Mouse (Mus musculus): ENCODE measurements at regions not wholly inside any gene's neighbourhood (a gene's known extent, or its start where the extent isn't known, plus 50 kb on each side); places are given as distances from the start of the nearest gene placed in this dataset.

DNA sequence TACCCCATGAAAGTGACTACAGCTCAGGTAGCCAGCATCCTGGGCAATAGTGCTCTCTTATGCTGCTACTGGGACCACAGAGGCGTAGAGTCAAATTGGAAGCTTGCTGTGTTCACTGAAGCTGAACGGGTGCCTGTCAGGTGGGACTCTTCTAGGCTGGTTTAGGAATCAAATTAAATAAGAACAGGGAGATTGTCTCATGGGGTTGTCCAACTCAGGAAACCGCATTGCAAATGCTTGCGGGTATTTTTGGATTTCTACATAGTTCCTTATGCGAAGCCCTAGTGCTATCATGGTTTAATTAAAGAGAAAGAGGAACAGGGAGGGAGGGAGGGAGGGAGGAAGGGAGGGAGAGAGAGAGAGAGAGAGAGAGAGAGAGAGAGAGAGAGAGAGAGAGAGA, 120.5 kb upstream of the Six2 start:
- Histone ChIP-seq H3K27ac (no peak overlapping the region), H3K4me3 (no peak overlapping the region), H3K27me3 (peaks cover 43% of the 10 kb centered on the region), H3K9me3 (replicated peaks) (no peaks in the 10 kb centered on the region), H3K4me1 (no peaks in the 10 kb centered on the region), H3K9ac (no peak overlapping the region), H3K36me3 (no peaks in the 10 kb centered on the region), H3K4me2 (replicated peaks) (no peak overlapping the region)
- 65% methylated on average over 5 of the region's 5 CpGs for WGBS
- ATAC-seq (ENCODE audit: low FRiP score): no peak

GRCm38 (mm10) chr17:85805726-85806359, 117.8 kb upstream of the Six2 start:
- Histone ChIP-seq H3K27ac (no peak overlapping the region), H3K9me3 (replicated peaks) (no peaks in the 10 kb centered on the region), H3K4me3 (no peak overlapping the region), H3K4me1 (peaks cover 2% of the 10 kb centered on the region; the same call in 1 of the 2 replicates), H3K36me3 (no peaks in the 10 kb centered on the region), H3K9ac (no peak overlapping the region), H3K4me2 (replicated peaks) (no peak overlapping the region), H3K27me3 (peaks cover 66% of the 10 kb centered on the region)
- 21% methylated on average over 13 of the region's 13 CpGs for WGBS
- no peak for ATAC-seq (ENCODE audit: low FRiP score)

DNA sequence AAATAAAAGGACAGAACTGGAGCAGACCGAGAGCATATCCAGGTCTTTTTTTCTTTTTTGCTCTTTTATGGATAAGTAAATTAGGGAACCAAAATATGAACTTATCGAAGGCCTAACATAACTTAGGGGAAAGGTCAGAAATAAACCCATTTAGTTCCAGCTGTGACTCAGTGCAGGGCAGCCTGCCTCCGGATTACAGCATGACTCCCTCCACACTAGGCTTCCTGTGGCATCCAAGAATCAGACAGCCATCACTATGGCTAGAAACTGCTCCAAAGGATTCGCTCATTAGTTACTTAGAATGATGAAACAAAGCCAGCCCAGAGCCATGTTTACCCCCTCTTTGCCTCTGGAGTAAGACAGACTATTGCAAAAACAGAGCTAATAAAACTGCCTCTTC, 116.6 kb upstream of the Six2 start:
- H3K4me2 ChIP-seq (replicated peaks): no peak overlapping the region
- ATAC-seq (ENCODE audit: low FRiP score): no peak
- peaks cover 14% of the 10 kb centered on the region for H3K4me1 ChIP-seq
- no peaks in the 10 kb centered on the region for H3K9me3 ChIP-seq (replicated peaks)
- no peak overlapping the region for H3K9ac ChIP-seq
- H3K36me3 ChIP-seq: no peaks in the 10 kb centered on the region
- H3K27ac ChIP-seq: no peak overlapping the region
- H3K4me3 ChIP-seq: no peak overlapping the region
- peaks cover 78% of the 10 kb centered on the region for H3K27me3 ChIP-seq
- 64% methylated on average over 4 of the region's 4 CpGs for WGBS

DNA sequence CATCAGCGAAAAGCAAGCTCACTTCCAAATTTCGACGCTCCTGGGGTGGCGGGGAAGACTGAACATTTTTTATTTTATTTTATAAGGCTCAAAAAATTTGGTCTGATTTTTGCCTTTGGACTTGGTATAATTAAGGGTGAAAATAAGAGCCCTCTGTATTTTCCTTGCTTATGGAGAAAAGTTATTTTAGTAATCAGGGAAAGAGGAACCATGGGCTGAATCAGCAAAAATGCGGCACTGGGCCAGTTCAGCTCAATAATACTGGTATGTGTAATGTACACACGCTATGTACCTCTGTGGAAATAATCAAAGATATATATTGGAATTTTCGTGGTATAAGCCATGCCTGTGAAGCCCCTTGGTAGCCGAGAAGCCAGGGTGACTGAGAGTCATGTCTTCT, 113.7 kb upstream of the Six2 start:
- H3K9me3 ChIP-seq (replicated peaks): no peaks in the 10 kb centered on the region
- H3K27me3 ChIP-seq: peaks cover 82% of the 10 kb centered on the region
- no peak overlapping the region for H3K9ac ChIP-seq
- H3K27ac ChIP-seq: no peak overlapping the region
- peaks cover 22% of the 10 kb centered on the region for H3K4me1 ChIP-seq
- no peak overlapping the region for H3K4me2 ChIP-seq (replicated peaks)
- no peak for ATAC-seq (ENCODE audit: low FRiP score)
- H3K36me3 ChIP-seq: no peaks in the 10 kb centered on the region
- WGBS: 82% methylated on average over 8 of the region's 8 CpGs
- H3K4me3 ChIP-seq: no peak overlapping the region

- H3K27ac ChIP-seq: peak overlapping the region; percentile 60
- peak overlapping the region; percentile 43; the same call in 1 of the 2 replicates for H3K9ac ChIP-seq
- H3K36me3 ChIP-seq: no peaks in the 10 kb centered on the region
- H3K4me1 ChIP-seq: peaks cover 22% of the 10 kb centered on the region
- WGBS: 24% methylated on average over 14 of the region's 14 CpGs
- peaks cover 80% of the 10 kb centered on the region for H3K27me3 ChIP-seq
- peak overlapping the region; percentile 46 for H3K4me3 ChIP-seq
- peak overlapping the region; percentile 78 for H3K4me2 ChIP-seq (replicated peaks)
- H3K9me3 ChIP-seq (replicated peaks): no peaks in the 10 kb centered on the region
- no peak for ATAC-seq (ENCODE audit: low FRiP score)
These were observed 113.1 kb upstream of the Six2 start for GRCm38 (mm10) chr17:85801079-85801605.

DNA sequence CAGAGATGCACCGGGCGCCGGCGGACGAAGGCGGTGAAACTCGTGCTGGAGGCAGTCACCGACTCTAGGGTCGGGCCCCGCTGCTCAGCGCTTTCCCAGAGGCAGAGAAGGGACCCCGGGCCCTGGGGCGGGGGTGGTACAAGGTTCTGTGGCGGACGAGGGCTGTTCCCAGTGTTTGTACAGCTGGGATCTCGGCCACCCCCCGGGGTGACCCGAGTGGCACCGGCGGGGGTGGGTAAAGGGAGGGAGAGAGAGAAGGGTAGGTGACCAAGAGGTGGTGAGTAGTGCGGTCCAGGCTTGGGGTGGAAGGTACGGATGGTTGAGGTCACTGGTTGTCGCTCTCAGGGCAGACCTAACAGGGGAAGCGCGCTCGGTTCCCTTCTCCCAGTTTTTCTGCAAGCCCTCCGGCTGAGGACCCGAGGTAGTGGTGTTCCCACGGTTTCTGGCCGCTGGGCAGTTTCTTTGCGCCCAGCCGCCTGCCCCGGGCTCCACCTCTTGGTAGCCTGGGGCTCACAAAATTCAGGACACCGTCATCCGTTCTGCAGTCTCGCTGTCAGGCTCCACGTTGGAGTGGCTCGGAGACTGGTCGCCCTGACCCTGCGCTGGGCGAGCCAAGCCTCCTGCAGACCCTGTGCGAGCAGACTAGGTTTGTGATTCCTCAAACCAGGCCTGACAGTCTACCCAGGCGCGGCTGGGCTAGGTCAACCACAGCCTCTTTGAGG, 112.4 kb upstream of the Six2 start:
- Histone ChIP-seq H3K9ac (peak overlapping the region; percentile 59), H3K9me3 (replicated peaks) (no peaks in the 10 kb centered on the region), H3K4me2 (replicated peaks) (peak overlapping the region; percentile 78), H3K36me3 (no peaks in the 10 kb centered on the region), H3K27ac (peak overlapping the region; percentile 60), H3K4me3 (peak overlapping the region; percentile 46), H3K27me3 (peaks cover 80% of the 10 kb centered on the region), H3K4me1 (peaks cover 22% of the 10 kb centered on the region)
- ATAC-seq (ENCODE audit: low FRiP score): peak; percentile 73
- under 1% methylated on average over 44 of the region's 44 CpGs for WGBS

DNA sequence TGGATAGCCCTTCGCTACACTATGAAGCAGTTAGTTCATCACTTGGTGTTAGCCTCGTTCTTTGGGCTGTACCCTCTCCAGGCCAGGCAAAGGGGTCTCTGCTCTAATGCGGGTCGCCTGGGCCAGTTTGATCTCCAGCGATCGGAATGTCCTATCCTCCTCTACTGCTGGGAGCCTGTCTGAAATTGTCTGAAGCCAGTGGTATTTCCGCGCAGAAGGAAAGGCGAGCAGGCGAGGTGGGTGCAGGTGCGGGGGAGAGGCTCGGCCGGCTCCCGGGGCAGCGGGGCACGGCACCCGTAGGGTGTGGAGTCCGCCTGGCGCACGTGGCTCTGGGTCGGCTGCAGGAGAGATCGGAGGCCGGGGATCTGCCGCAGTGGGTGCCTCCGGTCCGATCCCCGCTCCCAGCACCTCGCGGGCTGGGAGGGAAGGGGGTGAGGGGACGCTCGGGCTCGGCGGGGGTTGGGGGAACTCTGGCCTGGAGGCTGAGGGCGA, 111.8 kb upstream of the Six2 start:
- peak overlapping the region; percentile 46 for H3K4me3 ChIP-seq
- H3K4me1 ChIP-seq: peaks cover 22% of the 10 kb centered on the region
- H3K27ac ChIP-seq: peak overlapping the region; percentile 60
- H3K4me2 ChIP-seq (replicated peaks): peak overlapping the region; percentile 78
- under 1% methylated on average over 34 of the region's 34 CpGs for WGBS
- no peaks in the 10 kb centered on the region for H3K9me3 ChIP-seq (replicated peaks)
- peak overlapping the region; percentile 59 for H3K9ac ChIP-seq
- ATAC-seq (ENCODE audit: low FRiP score): peak; percentile 63
- no peaks in the 10 kb centered on the region for H3K36me3 ChIP-seq
- H3K27me3 ChIP-seq: peaks cover 75% of the 10 kb centered on the region

- peaks cover 22% of the 10 kb centered on the region for H3K4me1 ChIP-seq
- WGBS: under 1% methylated on average over 22 of the region's 22 CpGs
- H3K9ac ChIP-seq: peak overlapping the region; percentile 59
- H3K9me3 ChIP-seq (replicated peaks): no peaks in the 10 kb centered on the region
- H3K27me3 ChIP-seq: peaks cover 75% of the 10 kb centered on the region
- no peak for ATAC-seq (ENCODE audit: low FRiP score)
- H3K4me2 ChIP-seq (replicated peaks): peak overlapping the region; percentile 78
- H3K36me3 ChIP-seq: no peaks in the 10 kb centered on the region
- H3K27ac ChIP-seq: peak overlapping the region; percentile 60; the same call in 1 of the 2 replicates
- peak overlapping the region; percentile 46 for H3K4me3 ChIP-seq
These were observed 111.2 kb upstream of the Six2 start for GRCm38 (mm10) chr17:85799081-85799864.

- Histone ChIP-seq H3K4me1 (peaks cover 22% of the 10 kb centered on the region), H3K4me3 (no peak overlapping the region), H3K9ac (no peak overlapping the region), H3K36me3 (no peaks in the 10 kb centered on the region), H3K27ac (no peak overlapping the region), H3K4me2 (replicated peaks) (no peak overlapping the region), H3K27me3 (peaks cover 65% of the 10 kb centered on the region), H3K9me3 (replicated peaks) (no peaks in the 10 kb centered on the region)
- WGBS: 70% methylated on average over 5 of the region's 5 CpGs
- no peak for ATAC-seq (ENCODE audit: low FRiP score)
These were observed 109.7 kb upstream of the Six2 start for GRCm38 (mm10) chr17:85797755-85798154.

DNA sequence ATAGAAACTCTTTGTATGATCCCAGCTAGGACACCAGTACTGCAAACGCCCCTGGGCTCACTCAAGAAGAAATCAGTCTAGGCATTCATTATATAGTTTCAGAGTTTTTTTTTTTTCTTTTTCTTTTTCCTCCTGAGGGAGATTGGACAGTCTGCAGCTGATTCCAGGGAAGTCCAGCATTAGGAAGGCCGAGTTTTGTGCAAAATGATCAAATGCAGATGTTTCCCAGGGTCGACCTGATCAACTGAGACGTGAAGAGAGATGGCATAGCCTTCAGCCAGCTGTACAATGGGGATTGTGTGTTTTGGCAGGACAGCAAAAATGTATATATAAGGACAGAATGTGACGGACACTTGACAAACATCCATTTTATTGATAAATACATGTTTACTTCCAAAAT, 107.7 kb upstream of the Six2 start:
- 61% methylated on average over 5 of the region's 5 CpGs for WGBS
- Histone ChIP-seq H3K4me2 (replicated peaks) (no peak overlapping the region), H3K4me3 (no peak overlapping the region), H3K36me3 (no peaks in the 10 kb centered on the region), H3K9ac (no peak overlapping the region), H3K27ac (no peak overlapping the region), H3K27me3 (peaks cover 46% of the 10 kb centered on the region), H3K4me1 (peaks cover 19% of the 10 kb centered on the region), H3K9me3 (replicated peaks) (no peaks in the 10 kb centered on the region)
- no peak for ATAC-seq (ENCODE audit: low FRiP score)

DNA sequence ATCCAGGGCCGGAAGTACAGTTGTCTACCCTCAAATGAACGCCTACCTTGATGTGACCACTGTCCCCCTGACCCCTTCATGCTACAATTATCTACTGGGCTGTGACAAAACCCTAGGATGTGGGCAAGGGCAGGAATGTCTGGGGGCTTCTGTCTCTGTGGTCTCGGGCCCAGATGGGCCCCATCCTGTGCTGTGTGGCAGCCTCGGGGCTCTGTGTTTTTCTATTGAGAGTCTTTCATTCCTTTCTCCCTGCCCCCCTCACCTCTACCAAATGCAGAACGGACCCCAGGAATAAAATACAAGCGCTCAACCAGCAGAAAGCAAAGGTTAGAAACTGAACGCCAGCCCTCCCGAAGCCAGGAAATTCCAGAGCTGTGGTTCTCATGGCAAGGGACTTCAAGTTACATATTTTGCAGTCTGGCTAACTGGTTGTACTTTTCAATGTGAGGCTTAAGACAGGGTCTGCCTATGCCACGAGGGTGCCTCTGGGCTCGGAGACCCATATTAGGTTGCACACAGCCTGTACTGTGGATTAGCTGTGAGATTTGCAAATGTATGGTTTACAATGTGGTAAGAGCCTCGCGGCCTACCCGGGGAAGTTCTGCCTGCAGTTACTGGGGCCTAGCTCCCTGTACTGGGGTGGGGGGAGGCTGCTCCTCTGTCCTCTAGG, 97.7 kb upstream of the Six2 start:
- Histone ChIP-seq H3K9me3 (replicated peaks) (no peaks in the 10 kb centered on the region), H3K36me3 (no peaks in the 10 kb centered on the region), H3K4me2 (replicated peaks) (no peak overlapping the region), H3K27ac (peak overlapping the region; percentile 62), H3K27me3 (0 out of 2 replicates have a peak, but pooled peaks cover 12% of the 10 kb centered on the region), H3K4me1 (peaks cover 8% of the 10 kb centered on the region; the same call in 1 of the 2 replicates), H3K9ac (no peak overlapping the region), H3K4me3 (no peak overlapping the region)
- WGBS: 40% methylated on average over 13 of the region's 13 CpGs
- no peak for ATAC-seq (ENCODE audit: low FRiP score)
